Mouse (Mus musculus) brain, adult 2 months (tissue): ENCODE measurements around the gene Bcat1.

ENCODE experiments used
- DNase-seq: peaks from one replicate; pipeline ENCODE4 v3.0.0; 2011; ENCODE audit warnings: low read depth, low spot score

The Bcat1 gene

DNA sequence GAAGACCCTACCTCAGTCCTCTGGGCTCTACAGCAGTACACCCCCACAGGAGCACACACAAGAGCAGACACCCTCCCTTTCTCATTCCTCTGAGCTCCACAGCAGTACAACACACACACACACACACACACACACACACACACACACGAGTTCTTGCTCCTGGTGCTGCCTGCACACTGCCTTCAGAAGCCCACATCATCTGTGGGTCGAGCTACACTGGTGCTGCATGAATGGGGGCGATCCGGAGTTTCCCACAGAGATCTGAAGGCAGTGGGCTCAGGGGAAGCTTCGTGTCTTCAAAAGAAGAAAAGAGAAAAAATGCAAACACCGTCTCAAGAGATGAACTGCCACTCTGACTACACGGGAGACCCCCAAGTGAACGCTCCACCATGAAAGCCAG lies 64.8 kb downstream of the Bcat1 start:
- DNase-seq: no peak

DNA sequence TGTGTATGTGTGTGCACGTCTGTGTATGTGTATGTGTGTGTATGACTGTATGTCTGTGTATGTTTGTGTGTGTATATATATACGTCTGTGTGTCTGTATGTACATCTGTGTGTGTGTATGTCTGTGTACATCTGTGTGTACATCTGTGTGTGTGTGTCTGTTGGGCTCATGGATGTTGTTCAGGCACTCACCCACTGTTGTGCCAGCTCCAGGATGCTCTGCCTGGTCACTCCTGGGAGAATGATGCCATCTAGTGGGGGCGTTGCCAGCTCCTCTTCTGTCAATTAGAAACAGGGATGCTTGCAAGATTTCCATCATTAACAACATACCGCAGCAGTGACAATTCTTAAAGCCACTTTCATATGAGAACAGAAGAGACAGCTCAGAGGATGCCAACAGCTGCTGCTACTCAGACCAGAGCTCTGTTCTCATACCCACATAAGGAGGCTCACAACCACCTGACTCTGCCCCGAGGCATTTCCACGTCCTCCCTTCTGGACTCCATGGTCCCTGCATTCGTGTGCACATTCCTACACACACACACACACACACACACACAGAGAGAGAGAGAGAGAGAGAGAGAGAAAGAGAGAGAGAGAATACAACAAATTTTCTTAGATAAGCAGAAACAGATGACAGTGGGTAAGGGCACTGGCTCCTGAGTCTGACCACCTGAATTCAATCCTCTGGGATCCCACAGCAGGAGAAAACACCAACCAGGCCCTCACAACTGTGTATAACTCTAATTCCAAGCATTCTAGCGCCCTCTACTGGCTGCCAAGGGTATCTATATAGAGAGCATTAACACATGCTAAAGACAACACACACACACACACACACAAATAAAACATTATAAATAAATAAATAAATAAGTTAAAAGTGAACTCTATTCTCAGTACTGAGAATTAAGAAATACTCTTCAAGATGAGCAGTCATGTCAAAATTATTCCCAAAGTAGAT lies 65.8 kb downstream of the Bcat1 start:
- DNase-seq: peak; percentile 52

DNA sequence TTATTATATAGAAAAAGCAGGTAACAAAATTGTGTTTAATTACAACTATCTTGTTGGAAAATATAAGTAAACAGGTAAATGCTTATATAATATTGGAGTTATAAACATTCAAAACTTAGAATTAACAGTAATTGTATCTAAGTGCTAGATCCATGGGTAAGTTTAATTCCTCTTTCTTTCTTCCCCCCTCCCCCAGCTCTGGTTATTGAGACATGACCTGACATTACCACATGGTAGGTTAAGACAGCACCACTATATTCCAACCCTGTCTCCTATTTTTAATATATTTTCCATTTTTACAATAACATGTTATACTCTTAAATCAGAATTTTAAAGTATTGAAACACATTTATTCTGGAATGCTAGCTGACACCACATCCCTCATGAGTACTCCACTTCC lies 72.5 kb downstream of the Bcat1 start:
- DNase-seq: no peak

DNA sequence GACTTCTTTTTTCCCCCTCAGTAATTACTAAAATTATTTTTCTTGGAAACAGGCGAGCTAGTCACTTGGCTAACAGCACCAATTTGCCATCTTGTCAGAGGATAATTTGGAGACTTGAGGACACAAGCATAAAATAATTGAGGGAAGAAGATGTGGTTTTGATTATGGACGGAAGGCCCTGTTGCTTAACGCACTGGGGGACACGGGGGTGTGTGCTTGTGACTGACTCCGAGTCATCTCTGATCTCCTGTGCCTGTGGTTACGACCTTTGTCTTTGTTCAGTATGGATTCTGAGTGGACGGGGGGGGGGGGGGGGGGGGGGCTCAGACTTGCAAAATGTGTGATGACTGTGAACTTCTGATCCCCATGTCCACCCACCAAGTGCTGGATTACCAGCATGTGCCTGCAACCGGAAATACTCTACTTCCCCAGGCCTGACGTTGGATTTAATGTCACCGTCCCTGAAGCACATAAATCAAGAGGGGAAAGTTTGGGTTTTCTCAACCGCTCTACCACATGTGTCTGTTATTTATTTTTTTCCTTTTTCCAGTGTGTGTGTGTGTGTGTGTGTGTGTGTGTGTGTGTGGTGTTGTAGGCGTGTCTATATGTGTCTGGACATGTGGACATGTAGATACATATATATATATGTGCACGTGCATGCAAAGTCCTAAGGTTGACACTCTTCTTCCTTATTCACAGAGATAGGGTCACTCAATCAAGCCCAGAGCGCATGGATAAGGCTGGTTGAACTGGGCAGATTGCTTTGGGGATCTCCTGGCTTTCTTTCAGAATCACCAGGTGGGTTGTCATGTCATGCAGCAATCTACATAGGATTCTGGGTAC lies 73.7 kb downstream of the Bcat1 start:
- no peak for DNase-seq

DNA sequence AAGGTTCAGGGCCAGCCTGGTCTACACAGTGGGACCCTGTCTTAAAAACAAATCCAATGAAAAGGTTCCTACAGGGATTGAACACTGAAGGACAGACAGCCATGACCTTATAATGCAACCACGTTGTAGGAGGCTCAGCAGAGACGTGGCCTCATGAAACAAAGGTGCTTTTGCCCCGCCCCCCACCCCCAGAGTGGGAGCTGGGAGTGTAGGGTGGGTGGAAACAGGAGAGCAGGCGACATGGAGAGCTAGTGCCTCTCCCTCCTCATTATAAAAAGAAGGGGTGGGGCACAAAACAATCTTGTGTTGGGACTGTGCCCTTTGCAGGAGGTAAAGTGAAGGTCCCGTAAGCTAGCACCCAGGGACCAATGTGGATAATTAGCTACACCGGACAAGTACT lies 74.5 kb downstream of the Bcat1 start:
- DNase-seq: no peak

DNA sequence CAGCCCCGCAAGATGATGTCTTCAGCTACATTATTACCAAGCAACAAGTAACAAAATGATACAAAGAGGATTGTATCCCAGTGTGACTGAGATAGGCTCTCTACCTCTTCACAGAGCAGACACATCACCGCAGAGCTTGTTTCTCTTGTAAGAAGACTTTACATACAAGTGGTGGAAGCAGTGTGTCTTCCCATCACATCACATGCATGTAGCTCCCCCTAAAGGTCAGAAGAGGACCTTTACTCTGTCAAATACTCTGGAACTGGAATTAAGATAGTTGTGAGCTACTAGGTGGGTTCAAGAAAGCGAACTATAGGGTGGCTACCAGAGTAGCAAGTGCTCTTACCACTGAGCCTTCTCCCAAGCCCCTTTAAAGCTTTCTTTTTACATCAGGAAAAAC lies 78.8 kb downstream of the Bcat1 start:
- DNase-seq: peak; percentile 50

DNA sequence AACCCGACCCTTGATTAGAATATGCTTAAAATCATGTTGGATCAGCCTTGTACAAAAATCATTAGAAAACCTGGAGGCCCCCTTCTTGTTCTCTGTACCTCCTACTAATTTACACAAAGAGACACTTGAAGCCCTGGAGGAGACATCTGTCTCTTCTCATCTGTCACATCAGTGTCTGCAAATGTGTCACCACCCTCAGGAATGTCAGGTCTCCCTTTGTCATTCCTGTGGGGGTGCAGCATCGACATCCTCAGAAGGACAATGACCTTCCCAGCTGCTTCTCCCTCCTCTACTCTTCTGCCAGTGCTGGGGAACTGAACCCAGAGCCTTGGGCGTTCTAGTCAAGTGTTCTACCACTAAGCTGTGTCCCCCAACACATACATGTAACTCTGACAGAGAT lies 83.9 kb downstream of the Bcat1 start:
- DNase-seq: no peak

DNA sequence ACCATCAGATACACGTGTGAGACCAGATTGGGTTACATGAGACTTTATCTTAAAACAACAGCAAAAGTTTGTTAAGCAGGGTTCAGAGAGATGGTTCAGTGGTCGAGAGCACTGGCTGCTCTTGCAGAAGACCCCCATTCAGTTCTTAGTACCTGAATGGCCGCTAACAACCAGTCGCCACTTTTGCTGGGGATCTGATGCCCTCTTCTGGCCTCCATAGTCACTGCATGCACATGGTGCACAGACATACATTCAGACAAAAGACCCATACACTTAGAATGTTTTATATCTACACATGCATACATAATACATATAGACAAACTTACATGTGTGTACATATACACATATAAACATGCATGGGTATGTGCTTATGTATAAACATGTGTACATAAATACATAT lies 86.8 kb downstream of the Bcat1 start:
- no peak for DNase-seq

DNA sequence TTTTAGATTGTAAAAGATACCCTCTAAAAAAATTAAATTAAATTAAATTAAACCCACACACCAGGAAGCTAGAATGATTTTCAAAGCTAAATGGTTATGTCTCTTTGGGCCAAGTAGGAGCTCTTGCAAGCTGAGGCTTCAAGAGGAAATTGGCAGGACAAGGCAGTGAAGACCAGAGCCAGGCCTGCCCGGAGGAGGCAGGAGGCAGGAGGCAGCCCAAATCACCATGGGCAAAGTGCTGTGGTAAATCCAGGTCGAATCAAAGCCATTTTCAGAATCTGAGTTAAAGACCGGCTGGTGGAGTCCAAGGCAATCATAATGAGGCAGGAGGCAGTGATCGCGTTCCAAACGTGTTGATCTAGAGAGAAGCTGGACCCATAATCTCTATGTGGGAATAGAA lies 88.3 kb downstream of the Bcat1 start:
- no peak for DNase-seq

DNA sequence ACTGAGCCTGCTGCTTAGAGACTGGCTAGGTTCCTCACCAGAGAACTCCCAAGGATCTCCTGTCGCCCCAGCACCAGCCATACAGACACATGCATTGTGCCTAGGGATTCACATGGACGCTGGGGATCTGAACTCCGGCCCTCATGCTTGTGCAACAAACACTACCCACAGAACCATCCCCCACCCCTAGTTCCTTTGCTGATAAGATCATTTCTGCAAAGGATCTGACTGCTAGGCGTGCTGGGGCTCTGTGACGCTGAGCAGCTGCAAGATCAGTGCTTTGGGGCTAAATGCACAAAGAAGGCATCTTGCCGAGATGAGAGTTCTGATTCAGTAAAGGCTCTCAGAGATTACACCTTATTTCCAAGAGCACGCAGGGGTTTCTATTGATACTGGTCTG lies 88.8 kb downstream of the Bcat1 start:
- no peak for DNase-seq

DNA sequence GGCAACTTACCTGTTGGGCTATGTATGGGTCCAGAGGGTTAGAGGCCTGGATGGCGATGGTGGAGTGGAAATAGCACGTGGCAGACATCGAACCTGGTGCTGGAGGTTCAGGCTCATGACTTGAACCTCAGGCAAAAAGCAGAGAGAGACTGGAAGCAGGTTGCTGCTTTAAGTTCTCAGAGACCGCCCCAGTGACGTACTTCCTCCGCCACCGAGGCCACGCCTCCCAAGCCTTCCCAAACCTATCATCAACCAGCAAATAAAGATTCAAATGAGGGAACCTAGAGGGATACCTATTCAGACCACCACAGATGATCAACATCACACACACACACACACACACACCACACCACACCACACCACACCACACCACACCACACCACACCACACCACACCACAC lies 91.8 kb downstream of the Bcat1 start:
- DNase-seq: no peak

DNA sequence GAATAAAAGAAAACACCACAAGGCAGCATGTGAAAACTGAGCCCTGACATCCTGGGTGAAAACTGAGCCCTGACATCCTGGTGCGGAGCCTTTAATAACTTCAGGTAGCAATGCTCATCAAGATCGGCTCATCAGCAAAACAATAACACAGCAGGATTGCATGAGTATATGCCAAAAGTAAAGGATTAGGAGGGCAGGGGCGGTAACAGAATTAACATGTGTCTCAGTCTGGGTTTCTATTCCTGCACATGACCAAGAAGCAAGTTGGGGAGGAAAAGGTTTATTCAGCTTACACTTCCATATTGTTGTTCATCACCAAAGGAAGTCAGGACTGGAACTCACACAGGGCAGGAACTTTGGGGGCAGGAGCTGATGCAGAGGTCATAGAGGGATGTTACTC lies 93.9 kb downstream of the Bcat1 start:
- DNase-seq: no peak

DNA sequence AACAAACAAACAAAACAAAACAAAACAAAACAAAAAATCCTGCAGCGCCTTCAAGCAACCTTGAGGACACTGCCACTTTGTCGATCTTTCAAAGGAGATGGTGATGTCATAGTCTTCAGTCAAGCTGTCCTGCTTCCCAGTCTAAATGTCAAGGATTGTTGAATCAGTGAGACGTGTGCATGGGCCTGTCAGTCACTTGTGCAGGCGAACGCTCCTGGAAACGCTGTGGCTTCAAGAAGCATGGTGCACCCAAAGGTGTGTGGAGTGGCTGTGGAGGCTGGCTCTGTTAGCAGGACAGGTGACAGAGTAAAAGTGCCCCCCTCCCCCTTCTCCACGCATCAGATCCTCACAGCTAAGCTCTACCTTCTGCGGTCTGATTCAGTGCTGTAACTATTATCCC lies 103.6 kb downstream of the Bcat1 start:
- no peak for DNase-seq

DNA sequence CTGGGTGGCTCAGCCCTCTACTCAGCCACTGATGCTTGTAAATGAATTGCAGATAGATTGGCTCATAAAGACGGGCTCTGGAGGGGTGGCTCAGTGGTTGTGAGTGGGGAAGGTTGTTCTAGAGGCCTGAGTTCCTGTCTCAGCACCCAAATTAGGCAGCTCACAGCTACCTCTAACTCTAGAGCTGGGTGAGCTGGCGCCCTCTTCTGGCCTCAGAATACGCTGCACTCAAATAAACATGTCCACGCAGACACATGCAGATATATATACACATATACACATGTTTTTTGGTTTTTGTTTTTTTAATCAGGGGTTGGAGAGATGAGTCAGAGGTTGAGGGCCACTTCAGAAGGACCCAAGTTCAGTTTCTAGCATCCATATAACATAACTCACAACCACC lies 105.1 kb downstream of the Bcat1 start:
- DNase-seq: no peak

DNA sequence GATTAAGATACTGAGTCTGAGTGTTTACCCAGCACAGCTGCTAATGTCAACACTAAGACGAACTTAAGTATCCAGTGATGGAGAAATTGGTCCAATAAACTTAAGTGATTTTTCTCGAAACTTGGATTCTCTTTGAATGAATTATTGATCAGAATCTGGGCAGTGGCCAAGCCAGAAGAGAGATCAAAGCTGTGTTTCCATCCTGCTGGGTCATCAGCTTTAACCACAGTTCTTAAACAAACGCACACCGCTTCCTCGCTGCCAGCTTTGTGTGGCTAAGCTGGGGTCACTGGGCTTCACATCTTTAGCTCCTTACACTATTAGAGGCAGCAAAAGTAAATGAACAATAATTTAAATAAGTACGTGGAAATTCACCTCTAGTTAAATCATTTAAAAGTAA lies 108.4 kb downstream of the Bcat1 start:
- DNase-seq: no peak

DNA sequence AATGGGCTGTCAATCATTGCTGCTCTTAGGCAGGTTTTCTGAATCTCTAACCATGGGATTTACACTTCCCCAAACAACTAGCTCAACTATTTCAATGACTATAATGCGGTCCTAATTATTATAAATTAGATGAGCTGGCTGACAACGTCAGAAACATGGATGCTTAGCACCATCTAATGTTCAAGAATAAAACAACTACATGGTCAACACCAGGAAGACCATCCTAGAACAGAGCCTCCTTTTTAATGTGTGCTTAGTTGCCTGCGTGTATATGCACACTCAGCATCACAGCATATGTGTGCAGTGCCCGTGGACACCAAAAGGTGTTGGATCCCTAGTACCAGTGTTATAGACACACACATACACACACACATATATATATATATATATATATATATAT lies 111.8 kb downstream of the Bcat1 start:
- no peak for DNase-seq

DNA sequence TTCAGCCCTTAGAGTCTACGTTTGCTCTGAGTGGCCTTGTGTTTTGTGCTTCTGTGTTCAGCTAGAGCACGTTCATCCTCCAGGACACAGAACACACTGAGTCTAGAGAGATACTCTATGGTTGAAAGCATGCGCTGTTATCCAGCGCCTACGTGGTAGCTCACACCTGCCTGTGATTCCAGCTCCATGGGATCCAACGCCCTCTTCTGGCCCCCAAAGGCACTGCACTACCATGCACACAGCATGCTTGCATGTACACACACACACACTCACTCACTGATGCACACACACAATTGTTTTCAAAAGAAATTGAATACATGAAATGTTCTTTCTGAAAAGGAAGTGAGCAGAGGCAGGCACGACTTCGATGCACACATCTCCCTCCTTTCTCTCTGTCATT lies 112.8 kb downstream of the Bcat1 start:
- DNase-seq: no peak

DNA sequence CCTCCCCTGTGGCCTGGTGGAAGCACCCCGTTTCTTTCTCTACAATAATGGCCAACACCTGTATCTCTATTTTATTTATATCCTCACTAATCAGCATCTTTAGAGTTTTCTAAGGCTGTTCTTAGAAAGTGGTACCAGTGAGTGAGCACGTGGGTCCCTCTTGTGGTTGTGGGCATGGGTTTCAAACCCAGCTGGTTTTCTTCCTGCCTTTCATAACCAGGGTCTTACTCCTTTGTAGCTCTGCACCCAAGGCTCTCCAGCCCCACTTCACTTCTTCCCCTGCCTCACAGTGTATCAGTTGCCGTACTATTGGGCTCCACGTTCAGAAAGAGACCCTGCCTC lies 114.0 kb downstream of the Bcat1 start:
- DNase-seq: no peak

DNA sequence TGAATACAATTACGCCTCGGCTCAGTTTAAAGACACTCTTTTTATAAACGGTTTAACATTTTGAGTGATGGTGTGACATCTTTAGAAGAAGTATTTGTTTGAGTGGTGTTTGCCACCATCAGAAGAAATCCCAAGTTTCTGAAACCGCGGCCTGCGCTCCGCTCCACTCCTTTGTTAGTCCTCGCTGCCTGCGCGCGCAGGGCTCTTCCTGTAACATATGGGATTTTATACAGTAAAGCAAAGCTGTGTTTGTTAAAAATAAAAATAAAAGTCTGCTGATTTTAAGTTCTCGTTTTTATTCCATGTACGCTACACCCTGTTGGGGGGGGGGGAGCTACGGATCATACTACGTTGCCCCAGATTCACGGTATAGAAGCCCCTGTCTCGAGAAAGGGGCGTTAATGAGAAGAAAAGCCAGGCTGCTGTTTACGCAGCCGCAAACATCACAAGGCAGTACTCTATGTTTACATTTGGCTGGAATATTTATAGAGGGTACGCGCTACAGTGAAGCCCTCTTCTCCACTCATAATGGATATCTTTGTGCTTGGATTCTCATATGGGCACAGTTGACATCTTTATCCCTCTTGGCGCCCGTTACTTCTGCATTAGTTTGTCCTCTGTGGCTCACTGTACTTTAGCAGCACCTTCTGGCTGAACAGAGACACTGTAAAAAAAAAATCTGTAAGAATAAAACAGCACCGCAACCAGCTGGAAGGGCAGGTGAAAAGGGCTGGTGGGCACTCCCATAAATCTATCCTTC lies 114.6 kb downstream of the Bcat1 start:
- peak; percentile 71 for DNase-seq

DNA sequence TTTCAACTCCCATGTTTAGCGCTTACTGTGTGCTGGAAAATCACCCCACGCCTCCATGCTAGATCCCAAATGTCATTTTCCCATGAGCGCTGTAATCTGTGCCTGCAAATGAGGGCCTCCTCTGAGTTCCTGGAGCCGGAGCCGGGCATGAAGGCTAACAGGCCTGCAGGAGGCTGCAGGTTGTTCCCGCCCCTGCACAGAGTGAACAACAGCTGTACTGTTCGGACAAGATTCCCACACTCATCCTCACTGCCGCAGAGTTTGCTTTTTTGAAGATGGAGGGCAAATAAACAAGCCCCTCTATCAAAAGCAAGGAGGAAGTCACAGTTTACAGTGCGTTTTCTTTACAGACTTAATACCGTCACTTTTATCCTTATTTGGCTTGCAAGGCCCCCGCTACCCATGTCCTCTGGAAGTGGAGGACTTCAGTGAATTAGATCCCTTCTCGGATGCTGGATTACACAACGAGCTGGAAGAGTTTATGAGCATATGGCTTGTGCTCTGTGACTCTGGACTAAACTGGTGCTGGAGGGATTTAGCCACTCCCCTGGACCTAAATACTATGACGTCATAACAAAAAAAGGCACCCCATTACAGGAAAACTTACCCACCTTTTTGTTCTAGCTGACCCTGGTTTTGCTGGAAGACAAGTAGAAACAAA lies 120.0 kb downstream of the Bcat1 start:
- DNase-seq: no peak

DNA sequence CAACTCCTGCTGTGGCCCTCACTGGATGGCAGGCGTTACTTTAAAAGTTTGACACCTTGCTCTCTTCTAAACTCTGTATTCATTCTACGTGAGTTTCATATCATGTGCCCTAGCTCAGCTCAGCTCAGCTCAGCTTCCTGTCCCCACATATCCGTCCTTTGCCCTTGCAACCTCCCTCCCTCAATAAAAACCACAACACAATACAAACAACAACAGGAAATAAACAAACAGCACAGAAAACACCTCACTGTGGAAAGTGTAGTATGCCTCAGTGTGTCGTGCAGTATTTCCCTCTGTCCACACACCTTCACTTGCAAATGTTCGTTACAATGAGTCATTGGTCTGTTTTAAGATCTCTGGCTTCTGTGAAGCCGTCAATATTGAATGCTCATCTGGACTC lies 123.1 kb downstream of the Bcat1 start:
- no peak for DNase-seq
